Mouse (Mus musculus): ENCODE measurements at regions not wholly inside any gene's neighbourhood (a gene's known extent, or its start where the extent isn't known, plus 50 kb on each side); places are given as distances from the start of the nearest gene placed in this dataset.

- ATAC-seq (ENCODE audit: low TSS enrichment), result peak; percentile 57; the same call in 1 of the 2 replicates
Measured at GRCm38 (mm10) chr16:7892799-7893198, 532.1 kb downstream of the Tmem114 start.

GRCm38 (mm10) chr16:7863406-7863805, 561.5 kb downstream of the Tmem114 start:
- ATAC-seq (ENCODE audit: low TSS enrichment), result no peak

- ATAC-seq (ENCODE audit: low TSS enrichment), result peak; percentile 57
Measured at GRCm38 (mm10) chr16:7839139-7839538, 585.8 kb downstream of the Tmem114 start.

- ATAC-seq (ENCODE audit: low TSS enrichment), result peak; percentile 59
Measured at GRCm38 (mm10) chr16:7831142-7831541, 593.8 kb downstream of the Tmem114 start.

GRCm38 (mm10) chr16:7829939-7830650, 594.8 kb downstream of the Tmem114 start:
- ATAC-seq (ENCODE audit: low TSS enrichment), result no peak

- no peak for ATAC-seq (ENCODE audit: low TSS enrichment)
Measured at GRCm38 (mm10) chr16:7801161-7801560, 623.8 kb downstream of the Tmem114 start.

- ATAC-seq (ENCODE audit: low TSS enrichment), result peak; percentile 27; the same call in 1 of the 2 replicates
Measured at GRCm38 (mm10) chr16:7797176-7797786, 627.7 kb downstream of the Tmem114 start.

- no peak for ATAC-seq (ENCODE audit: low TSS enrichment)
Measured at GRCm38 (mm10) chr16:7795561-7795960, 629.4 kb downstream of the Tmem114 start.

- no peak for ATAC-seq (ENCODE audit: low TSS enrichment)
Measured at GRCm38 (mm10) chr16:7792521-7792920, 632.4 kb downstream of the Tmem114 start.

GRCm38 (mm10) chr16:7790260-7790659, 634.7 kb downstream of the Tmem114 start:
- peak; percentile 57 for ATAC-seq (ENCODE audit: low TSS enrichment)

- peak; percentile 72 for ATAC-seq (ENCODE audit: low TSS enrichment)
Measured at GRCm38 (mm10) chr16:7788209-7788608, 636.7 kb downstream of the Tmem114 start.

GRCm38 (mm10) chr16:7781506-7781905, 643.4 kb downstream of the Tmem114 start:
- ATAC-seq (ENCODE audit: low TSS enrichment), result no peak

- no peak for ATAC-seq (ENCODE audit: low TSS enrichment)
Measured at GRCm38 (mm10) chr16:7775635-7776034, 649.3 kb downstream of the Tmem114 start.

- no peak for ATAC-seq (ENCODE audit: low TSS enrichment)
Measured at GRCm38 (mm10) chr16:7768433-7768832, 656.5 kb downstream of the Tmem114 start.

GRCm38 (mm10) chr16:7767691-7768090, 657.2 kb downstream of the Tmem114 start:
- no peak for ATAC-seq (ENCODE audit: low TSS enrichment)

- ATAC-seq (ENCODE audit: low TSS enrichment), result no peak
Measured at GRCm38 (mm10) chr16:7764383-7764782, 660.6 kb downstream of the Tmem114 start.

GRCm38 (mm10) chr16:7728186-7728585, 696.8 kb downstream of the Tmem114 start:
- no peak for ATAC-seq (ENCODE audit: low TSS enrichment)

GRCm38 (mm10) chr16:7725225-7725624, 699.7 kb downstream of the Tmem114 start:
- no peak for ATAC-seq (ENCODE audit: low TSS enrichment)

- ATAC-seq (ENCODE audit: low TSS enrichment), result no peak
Measured at GRCm38 (mm10) chr16:7701471-7701870, 723.5 kb downstream of the Tmem114 start.

- no peak for ATAC-seq (ENCODE audit: low TSS enrichment)
Measured at GRCm38 (mm10) chr16:7685484-7685883, 739.5 kb downstream of the Tmem114 start.

- ATAC-seq (ENCODE audit: low TSS enrichment), result no peak
Measured at GRCm38 (mm10) chr16:7666096-7666495, 758.8 kb downstream of the Tmem114 start.

GRCm38 (mm10) chr16:7658133-7658532, 766.8 kb downstream of the Tmem114 start:
- ATAC-seq (ENCODE audit: low TSS enrichment), result no peak

- no peak for ATAC-seq (ENCODE audit: low TSS enrichment)
Measured at GRCm38 (mm10) chr16:7654451-7654850, 770.5 kb downstream of the Tmem114 start.

Data from frontal cortex, adult (tissue).